Mouse (Mus musculus) heart, postnatal 25 days (tissue): ENCODE results near the gene Prr5l. TPM values are rescaled to one million over a fixed set of nuclear protein-coding genes. Genes with fewer than 3 reads are reported as not detected.
A peak's percentile ranks its signal among the peaks of the same experiment; 100 is the strongest.
"Not testable (repeated sequence)": the region's sequence is repeated elsewhere in the genome, so short reads cannot be mapped to it uniquely, and the experiment has no call there.

Experiments used
- DNase-seq: peaks from one replicate; pipeline ENCODE4 v3.0.0; 2022; ENCODE audit warnings: low spot score
- intact Hi-C: fragments of 180-260 bp; cut with DNase I; formaldehyde crosslinking; loops from one replicate; pipeline ENCODE4 v1.15.1; 2025
- total RNA-seq, 2 experiments: library from RNA; stranded (reverse); gene quantifications; 2 replicates each; pipeline ENCODE4 v1.2.3; 2021

Prr5l gene
- total RNA-seq, 2 experiments from 2014 or later, result 0.64 to 2.5 TPM

DNA sequence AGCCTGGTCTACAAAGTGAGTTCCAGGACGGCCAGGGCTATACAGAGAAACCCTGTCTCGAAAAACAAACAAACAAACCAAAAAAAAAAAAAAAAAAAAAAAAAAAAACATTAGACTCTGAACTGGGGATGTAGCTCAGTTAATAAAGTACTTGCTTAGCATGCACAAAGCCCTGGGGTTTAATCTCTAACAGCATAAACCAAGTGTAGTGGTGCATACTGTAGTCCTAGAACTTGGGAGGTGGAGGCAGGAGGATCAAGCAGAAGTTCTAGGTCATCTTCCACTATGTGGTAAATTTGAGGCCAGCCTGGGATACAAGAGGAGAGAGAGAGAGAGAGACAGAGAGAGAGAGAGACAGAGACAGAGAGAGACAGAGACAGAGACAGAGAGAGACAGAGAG lies 137.2 kb downstream of the Prr5l start:
- intact Hi-C loops, result not testable (repeated sequence)

DNA sequence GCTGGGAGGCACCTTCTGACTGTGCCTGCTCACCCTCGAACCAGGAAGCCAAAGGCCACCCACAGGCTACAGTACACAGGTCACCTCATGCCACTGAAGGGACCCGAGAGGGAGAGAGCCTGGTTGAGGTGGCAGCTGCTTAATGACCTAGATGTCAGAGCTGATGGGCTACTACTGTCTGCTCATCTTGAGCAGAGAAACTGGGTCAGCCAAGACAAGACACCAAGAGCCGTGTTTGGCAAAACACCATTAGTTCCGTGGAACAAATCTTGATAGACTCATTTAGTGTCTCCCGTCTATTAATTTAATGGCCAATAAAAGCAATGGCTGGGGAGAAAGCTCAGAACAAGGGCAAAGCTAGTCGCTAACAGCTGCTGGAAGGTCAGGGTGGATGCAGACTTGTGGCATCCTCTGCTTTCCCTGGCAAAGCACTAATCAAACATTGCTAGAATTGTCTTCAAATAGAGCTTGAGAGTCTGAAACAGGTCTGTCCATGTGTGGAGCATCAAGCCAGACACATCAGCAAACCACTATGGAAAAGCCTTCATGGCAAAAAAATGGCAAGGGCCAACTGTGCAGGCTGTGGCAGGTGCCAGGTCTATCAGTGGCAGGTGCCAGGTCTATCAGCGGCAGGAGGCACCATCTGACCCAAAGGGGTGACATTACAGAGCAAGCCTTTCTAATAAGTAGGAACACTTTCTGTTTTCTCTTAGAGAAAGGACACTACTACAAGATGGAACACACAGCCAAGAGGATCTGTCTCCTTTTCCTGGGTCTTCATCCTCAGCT lies 140.6 kb downstream of the Prr5l start:
- DNase-seq, result no peak
- intact Hi-C loops, result no loop called here

More for the DNA sequence above, 137.2 kb downstream of the Prr5l start:
- not testable (repeated sequence) for DNase-seq

DNA sequence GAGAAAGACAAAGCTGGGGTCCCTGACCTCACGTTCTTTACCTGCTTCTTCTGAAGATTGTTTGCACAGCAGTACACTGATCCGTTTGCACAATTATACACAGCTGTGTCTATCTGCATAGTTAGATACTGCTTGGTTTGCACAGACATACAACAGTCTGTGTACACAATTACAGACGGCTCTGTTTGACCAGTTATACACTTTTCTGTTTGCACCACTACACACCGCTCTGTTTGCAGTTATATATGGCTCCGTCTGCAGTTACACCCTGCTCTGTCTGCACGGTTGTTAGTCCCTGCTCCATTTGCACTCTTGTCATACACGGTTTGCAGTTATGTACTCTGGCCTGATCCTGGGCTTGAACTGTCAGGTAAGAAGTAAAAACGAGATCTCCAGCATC lies 141.2 kb downstream of the Prr5l start:
- no peak for DNase-seq
- intact Hi-C loops, result no loop called here

DNA sequence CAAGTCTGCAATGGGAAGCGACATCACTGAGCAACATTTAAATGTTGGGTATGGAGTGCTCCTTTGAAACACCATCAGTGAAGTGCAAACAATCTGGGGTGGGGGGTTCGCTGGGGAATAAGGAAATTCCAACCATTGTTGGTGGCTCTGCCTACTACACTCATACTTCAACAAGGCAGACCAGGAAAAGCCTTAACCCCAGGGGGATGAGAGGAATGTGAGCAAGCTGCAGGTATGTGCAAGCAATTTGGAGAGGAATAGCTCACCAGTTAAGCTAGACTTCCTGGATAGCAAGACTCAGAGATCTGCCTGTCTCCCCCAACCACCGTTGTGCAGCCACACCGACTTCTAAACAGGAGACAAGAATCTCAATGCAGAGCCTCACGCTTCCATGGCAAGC lies 142.9 kb downstream of the Prr5l start:
- no peak for DNase-seq
- intact Hi-C loops, result no loop called here

DNA sequence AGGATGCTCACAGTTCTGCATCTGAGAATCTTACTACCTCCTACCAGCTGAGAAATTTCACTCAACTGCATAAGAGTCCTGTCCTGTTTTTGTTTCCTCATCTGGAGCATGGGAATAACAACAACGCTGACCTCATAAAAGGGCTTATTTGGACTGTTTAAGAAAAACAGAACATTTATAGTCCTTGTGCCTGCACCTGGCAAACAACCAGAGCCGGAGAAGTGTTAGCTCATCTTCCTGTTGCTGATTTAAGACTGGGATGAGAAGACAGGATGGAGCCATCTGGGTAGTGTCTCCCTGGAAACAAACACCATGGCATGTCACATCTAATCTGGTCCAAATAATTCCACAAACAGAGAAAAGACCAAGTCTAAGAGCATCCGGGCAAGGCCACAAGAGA lies 149.3 kb downstream of the Prr5l start:
- intact Hi-C loops, result no loop called here
- DNase-seq, result peak; percentile 23

DNA sequence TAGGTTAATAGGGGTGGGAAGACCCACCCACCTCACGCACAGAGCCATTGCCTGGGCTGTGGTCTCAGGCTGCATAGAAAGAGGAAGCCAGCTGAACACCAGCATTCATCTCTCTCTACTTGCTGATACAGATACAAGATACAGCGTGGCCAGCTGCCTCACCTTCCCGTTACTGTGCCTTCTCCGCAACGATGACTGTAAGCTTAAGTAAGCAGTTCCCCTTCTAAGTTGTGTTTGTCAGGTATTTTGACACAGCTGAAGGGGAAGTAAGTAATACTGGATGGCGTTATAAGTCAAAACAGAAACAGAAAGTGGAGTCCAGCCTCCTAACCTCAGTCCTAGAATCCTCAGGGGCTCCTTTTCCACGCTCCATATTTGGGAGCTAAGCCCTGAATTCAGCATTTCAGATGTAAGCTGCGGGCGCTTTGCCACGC lies 150.0 kb downstream of the Prr5l start:
- no peak for DNase-seq
- intact Hi-C loops, result no loop called here

DNA sequence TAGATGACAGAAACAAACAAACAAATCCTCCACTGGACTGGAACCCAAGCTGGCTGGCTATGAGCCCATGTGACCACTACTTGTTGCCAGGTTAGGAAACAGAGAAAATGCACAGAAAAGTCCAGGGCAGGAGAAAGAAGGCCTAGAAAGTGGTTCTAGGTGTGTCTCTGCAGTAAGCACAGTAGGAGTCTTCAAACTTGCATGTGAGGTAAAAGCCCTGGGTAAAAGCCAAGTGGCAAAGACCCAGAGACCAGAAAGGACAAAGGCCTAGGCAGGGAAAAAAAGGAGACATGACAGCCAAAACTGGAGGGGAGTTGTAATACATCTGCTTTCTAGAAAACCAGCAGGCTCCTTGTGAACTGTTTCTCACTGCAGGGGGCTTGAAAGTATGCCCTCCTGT lies 151.9 kb downstream of the Prr5l start:
- intact Hi-C loops, result no loop called here
- no peak for DNase-seq

DNA sequence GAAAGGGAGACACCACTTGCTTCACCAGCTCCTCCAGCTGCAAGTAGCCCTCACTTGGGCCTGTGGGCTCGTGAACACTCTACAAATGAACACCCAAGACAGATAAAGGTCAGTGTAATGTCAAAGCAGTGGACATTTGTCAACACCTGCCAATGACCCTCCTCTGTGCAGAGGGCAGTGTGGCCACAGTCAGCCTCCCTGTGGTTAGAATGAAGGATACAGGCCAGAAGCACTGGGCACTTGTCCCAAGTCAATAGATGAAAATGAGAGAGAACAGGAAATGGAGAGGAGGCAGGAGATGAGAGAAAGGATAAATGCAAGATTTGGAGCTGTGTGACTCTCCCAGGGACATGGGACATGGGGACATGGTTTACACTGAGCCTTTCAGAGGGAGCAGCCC lies 153.4 kb downstream of the Prr5l start:
- DNase-seq, result no peak
- intact Hi-C loops, result no loop called here

DNA sequence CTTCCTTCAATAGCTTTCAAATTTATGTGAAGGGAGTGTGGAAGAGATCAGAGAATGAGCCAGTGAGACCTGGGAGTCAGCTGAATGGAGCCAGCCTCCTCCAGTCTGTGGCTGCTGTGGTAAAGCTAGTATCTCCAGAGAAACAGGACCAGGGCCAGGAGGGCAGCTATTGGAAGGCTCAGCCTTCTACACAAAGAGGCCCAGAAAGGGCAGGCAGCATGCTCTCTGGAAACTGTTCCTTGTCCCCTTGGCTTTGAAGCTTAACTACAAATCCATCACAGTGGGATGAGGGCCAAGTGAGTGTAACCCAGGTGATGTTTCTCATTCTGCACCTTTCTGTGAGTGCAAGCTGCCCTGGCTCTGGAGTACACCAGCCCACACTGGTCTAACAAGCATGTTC lies 155.0 kb downstream of the Prr5l start:
- intact Hi-C loops, result no loop called here
- no peak for DNase-seq

DNA sequence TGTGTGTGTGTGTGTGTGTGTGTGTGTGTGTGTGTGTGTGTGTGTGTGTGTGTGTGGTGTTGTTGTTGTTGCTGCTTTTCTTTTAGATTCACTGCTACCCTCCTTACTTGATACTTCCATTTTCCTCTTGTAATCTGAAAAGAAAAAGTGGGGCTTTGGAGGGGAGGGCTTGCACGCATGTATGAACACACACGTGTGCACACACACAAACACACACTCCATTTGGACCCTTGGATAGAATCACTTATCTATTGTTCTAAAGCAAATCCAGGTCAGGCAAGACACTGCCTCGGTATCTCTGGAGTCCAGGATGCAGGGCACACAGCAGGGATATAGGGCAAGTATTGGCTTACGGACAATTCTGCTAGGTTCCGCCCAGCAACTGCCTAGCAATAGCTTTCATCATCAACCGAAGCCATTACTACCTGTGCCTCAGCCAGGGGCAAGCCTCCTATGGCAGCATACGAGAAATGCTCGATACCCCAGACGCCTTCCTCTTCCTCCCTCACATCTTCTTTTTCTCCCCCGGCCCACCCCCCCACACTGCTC lies 159.4 kb downstream of the Prr5l start:
- intact Hi-C loops, result no loop called here
- no peak for DNase-seq

DNA sequence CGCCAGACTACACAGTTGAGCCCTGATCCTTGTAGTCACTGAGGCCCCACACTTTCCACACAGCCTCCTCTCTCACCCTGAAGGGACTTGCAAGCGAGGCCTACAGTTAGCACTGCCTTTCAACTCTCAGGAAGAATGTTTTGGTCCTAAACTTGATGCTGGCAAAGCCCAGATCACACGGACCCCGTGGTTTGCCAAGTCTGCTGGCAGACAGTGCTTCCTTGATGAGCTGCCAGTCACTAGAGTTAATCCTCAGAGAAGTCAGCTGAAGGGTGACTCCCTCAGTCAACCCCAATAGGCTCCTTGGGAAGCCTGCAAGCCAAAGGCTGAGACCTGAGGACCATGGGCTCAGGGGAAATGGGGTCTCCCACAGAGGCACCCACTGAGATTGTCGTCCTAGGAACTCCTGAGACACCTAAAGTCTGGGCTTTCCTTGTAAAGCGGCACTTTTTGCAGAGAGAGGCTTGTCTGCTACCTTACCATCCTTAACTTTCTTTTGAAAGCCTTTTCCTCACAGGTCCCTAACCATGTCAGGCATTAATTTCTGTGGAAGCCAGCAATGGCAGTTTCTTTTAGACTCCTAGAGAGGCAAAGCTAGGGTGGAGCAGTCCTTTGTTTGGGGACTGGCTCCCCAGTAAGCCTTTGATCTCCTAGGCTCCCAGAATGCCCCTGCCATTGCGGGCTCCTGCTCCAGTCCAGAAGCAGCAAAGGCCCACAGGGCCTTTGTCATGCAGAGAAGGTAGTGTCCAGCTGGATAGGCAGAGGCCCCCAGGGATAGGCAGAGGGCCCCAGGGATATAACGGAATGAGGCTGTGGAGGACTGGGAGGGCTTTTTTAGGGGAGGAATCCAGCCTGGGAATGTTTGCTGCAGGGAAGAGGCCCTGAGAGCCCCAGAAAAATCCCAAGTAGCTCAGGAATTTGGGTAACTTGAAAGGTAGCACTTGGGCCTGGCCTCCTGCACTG lies 160.2 kb downstream of the Prr5l start:
- intact Hi-C loops, result no loop called here
- no peak for DNase-seq

DNA sequence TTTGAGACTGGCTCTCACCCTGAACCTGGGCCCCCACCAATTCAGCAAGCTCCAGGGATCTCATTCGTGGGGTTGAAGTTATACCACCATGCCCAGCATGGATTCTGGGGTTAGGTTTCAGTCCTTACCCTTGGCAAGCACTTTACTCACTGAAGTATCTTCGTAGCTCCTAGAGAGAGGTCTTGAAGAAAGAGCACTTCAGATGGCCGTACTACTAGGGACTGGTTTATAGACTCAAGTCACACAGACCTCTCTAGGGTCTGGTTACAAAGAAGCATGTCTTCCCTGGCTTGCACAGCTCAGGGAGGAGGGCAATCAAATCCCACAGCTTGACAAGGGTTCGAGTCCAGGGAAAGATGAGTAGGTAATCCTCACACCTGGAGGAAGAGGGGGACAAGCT lies 161.0 kb downstream of the Prr5l start:
- DNase-seq, result no peak
- intact Hi-C loops, result no loop called here

DNA sequence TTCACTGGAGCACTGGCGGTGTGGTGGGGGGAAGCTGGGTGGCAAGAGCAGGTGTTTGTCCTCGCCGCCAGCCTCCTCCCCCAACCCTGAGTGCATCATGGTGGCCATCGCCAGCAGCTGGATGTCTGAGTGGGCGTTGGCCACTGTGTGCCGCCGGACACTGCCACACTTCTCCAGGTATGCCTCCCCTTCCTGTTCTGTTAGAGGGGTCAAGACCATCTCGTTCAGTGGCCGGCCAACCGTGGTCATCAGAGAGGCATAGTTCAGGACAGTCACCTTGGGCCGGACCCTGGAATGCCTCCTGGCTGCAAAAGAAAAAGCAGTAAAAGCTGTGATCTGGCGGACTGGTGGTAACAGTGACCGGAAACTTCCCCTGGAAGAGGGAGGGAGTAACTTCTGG lies 165.7 kb downstream of the Prr5l start:
- DNase-seq, result no peak
- intact Hi-C loops, result loop anchor here (5.0 to 10.0 kb wide), 2 partner anchors 75 to 738 kb away; partner anchors contain the start of gene Fjx1

DNA sequence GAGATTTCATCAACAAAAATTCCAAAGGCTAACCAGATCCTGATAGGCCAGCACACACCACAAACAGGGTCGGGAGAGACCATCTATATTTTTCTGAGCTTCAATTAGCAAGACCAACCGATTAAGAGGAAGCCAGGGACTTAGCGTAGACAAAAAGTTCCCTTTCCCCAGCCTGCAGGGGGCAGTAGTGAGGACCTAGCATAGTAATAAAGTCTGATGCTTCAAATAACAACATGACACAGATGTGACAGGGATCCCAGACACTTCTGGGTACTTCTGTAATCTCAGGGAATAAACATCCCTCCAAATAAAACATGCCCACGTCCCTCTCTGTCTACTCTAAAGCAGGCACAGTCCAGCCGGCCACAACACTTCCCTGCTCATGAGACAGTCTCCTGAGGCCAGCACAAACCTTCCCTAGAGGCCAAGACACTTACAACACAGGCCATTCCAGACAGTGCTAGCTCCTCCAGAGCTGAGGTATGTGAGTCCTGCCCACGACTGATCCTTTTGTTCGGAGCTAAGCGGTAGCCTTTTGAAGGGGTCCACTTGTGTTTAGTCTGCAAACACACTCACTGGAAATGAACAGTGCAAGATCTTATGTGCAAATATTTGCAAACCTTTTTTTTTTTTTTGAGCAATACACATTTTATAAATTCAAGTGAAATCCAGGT lies 167.0 kb downstream of the Prr5l start:
- no peak for DNase-seq
- intact Hi-C loops, result loop anchor here (5.0 to 10.0 kb wide), 2 partner anchors 77 to 739 kb away; partner anchors contain the start of gene Fjx1

DNA sequence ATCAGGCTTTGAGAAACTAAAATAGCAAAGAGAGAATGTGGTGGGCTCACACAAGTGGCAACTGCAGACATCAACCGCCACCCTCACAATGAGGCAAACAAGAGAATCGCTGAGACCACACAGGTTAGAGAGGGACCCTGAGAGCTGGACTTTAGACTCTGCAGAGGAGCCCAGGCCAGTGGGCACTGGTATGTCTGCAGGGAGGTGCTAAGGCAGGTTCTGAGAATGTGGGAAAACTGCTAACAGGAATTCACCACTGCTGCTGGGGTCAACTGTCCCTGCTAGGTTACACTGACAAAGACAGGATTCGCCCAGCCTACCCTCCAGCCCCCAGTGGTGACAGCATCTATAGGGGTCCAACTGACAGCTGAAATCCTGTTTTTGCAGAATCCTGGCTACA lies 171.2 kb downstream of the Prr5l start:
- DNase-seq, result no peak
- intact Hi-C loops, result loop anchor here (10.0 kb wide), 1 partner anchor 743 kb away; the partner anchor contains the start of gene Fjx1

DNA sequence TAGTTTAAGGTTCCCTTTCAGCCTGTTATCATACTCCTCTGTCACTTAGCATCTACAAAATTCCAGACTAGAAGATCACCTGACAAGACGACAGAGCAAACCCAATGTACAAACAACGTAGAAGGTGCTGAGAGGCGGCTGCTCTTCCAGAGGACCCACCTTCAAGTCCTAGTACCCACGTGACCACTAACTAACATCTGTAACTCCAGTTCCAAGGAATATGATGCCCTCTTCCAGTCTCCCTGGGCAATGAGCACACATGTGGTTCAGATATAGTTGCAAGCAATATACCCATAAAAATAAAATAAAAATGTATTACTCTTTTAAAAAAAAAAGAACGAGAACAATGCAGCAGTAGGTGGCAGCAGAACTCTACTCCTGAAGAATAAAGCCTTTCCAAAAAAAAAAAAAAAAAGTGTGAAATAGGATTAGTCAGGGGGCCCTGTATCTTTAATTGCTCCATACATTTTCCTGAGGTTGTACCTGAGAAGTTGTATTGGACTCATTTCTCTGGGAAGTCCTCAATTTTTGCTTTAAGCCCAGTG lies 176.8 kb downstream of the Prr5l start:
- intact Hi-C loops, result loop anchor here (2.0 to 5.0 kb wide), 2 partner anchors 121 to 165 kb away; no protein-coding TSS in a partner anchor
- no peak for DNase-seq

DNA sequence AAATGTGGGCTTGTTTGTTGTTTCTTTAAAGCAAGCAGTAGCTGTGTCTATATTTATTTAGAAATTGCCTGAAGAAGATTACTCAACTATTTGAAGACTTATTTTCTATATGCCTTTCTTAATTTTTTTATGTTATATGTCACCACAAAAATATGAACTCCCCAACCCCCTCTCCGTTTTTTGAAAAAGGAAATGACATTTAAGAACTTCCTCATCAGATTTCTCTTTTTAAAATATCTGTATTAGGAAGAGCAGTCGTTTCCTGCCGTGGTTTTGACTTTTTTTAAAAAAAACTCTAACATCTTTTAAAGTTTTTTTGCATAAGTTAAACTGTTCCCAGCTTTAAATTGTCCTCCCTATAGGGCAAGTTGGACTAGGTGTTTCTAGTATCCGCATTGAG lies 183.5 kb downstream of the Prr5l start:
- DNase-seq, result no peak
- intact Hi-C loops, result no loop called here

DNA sequence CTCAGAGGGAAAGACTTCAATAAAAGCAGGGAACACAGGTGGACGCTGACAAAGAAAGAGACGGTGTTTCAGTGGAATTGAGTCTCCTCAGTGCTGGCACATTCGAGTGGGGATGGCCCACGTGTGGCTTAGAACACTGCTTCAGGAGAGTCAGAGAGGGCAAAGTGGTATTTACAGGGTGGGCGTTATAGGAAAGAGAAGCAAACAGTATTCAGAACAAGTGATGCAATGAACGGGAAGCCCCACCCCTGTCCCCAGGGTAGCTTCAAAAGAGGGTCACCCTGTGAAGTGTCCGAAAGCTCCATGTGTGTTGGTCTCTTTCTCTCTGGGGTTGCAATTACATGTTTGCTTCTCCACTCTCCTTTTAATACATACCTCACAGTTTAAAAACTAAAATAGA lies 187.2 kb downstream of the Prr5l start:
- no peak for DNase-seq
- intact Hi-C loops, result loop anchor here (2.0 kb wide), 1 partner anchor 175 kb away; no protein-coding TSS in a partner anchor

DNA sequence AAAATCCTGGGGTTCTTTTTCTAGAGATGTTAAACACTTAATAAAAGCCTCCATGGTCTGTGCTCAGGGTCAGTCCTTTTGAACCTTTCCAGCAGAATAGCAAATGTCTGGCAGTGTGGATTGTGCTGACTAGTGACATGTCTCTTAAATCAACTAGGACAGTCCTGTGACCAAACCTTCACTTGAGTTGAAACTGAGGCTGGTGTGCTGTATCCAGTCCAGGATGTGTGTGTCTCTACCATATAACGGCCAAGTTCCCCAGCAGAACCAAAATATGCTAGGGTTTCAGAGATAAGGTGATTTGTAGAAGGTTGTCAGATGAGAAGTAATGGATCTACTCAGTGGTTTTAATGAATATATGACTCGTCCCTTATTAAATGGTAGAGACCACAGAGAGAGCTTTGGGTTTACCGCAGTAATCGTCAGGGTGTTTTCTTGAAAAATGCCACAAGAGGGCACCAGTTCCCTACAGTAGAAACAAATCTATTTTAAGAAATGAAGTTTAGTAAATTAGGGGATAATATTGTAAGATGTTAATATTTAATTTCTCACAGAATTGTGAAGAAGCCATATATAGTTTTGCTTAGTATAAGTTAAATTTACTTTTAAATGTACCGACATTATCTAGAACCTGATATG lies 189.1 kb downstream of the Prr5l start:
- no peak for DNase-seq
- intact Hi-C loops, result loop anchor here (2.0 kb wide), 1 partner anchor 177 kb away; no protein-coding TSS in a partner anchor
